Mouse (Mus musculus) skeletal muscle tissue, adult 2 months (tissue): ENCODE results near the gene Yipf2.
"Not testable (repeated sequence)": the region's sequence is repeated elsewhere in the genome, so short reads cannot be mapped to it uniquely, and the experiment has no call there.

Source experiments
- DNase-seq: peaks from one replicate; pipeline ENCODE4 v3.0.0-alpha.2; 2012; ENCODE audit warnings: low read depth, low spot score

Gene Yipf2

DNA sequence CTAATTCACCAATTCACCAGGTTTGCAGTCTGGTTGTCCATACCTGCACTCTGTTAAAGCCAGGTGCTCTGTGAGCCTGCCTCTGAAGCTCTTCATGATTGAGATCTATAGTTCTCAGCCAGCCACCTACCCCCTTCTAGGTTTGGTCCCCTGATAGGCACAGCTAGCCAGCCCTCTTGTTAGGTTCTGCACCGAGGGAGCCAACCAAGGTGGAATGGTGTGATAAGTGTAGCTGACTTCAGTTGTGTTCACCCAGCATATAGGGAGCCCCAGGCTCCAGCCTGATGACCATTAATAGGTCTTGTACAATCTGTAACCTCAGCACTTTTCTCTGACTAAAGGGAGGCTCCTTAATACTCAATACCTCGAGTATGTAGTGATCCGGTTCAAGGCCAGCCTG, 7.6 kb upstream of the Yipf2 start:
- DNase-seq = no peak

- DNase-seq = no peak
These were observed 5.6 kb upstream of the Yipf2 start for GRCm38 (mm10) chr9:21598198-21598597.

DNA sequence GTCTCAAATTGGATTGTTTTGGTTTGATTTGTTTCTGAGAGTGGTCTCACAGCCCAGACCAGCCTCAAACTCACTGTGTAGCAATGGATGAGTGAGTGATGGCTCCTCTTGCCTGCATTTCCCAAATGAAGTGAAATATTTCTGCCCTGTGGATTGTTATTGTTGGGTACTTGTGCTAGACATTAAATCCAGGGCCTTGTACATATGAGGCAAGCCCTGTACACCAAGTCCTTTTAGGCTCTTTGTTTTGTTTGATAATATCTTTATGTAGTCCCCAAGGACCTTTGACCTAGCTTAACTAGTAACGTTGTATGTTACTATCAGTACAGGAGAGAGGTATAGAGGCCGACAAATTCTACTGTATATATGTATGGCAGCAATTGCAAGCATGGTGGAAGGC, 2.2 kb upstream of the Yipf2 start:
- DNase-seq = no peak

DNA sequence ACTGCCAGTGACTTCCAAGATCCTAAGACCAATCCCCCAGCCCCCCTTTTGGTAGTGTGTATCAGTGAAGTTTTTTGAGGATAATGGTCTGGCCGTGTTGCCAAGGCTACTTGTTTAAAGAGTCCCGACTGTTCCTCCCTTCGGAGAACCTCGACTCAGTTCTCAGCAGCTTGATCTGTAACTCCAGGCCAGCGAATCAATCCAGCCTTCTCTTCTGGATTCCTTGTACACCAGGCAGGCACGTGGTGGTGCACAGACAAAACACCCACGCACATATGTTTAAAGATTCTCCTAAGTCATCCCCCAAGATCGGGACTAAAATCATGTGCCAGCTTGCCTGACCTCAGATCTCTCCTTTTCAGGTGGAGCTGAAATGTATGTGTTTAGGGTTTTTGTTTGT, 1.7 kb upstream of the Yipf2 start:
- not testable (repeated sequence) for DNase-seq

GRCm38 (mm10) chr9:21593122-21593721, 594 bp upstream of the Yipf2 start:
- DNase-seq = no peak

GRCm38 (mm10) chr9:21591831-21592702, 561 bp downstream of the Yipf2 start:
- DNase-seq = no peak

DNA sequence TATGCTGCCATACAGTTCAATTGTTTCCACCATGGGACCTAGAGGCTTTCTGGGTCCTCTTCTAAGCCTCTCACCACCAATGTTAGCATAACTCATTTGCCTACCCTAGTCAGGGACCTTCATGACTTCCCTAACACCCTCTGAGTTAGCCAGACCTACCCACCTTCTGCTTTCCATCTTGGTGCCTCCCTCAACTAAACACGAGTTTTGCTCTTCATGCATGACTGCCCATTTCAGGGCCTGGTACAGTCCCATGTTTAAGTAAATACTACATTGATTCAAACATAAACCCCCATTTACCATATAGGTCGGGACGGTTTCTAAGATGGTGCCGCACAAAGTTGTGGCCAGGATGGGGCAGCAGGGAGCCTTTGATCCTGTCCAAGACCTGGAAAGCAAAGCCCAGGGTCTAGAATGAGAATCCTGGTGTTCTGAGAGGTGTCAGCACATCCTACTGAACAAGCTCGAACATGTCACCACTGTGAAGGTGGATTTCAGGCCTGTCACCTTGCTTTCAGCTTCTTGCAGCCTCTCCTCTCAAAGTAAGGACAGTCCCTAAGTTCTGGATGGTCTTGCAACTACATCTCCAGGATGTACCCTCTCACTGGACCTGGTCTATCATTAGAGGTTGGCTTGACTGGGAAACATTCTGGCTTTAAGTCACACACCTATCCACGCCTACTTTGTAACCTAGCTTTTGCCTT, 1.3 kb downstream of the Yipf2 start:
- no peak for DNase-seq

GRCm38 (mm10) chr9:21589538-21589937, 3.1 kb downstream of the Yipf2 start:
- no peak for DNase-seq

DNA sequence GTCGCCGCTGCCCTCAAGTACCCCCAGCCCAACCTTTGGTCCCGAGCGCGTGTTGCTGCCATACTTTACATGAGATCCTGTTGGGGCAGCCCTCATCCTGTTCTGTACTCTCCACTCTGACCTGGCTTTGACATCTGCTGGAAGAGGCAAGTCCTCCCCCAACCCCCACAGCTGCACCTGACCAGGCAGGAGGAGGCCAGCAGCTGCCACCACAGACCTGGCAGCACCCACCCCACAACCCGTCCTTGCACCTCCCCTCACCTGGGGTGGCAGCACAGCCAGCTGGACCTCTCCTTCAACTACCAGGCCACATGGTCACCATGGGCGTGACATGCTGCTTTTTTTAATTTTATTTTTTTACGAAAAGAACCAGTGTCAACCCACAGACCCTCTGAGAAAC, 4.3 kb downstream of the Yipf2 start:
- DNase-seq = no peak

DNA sequence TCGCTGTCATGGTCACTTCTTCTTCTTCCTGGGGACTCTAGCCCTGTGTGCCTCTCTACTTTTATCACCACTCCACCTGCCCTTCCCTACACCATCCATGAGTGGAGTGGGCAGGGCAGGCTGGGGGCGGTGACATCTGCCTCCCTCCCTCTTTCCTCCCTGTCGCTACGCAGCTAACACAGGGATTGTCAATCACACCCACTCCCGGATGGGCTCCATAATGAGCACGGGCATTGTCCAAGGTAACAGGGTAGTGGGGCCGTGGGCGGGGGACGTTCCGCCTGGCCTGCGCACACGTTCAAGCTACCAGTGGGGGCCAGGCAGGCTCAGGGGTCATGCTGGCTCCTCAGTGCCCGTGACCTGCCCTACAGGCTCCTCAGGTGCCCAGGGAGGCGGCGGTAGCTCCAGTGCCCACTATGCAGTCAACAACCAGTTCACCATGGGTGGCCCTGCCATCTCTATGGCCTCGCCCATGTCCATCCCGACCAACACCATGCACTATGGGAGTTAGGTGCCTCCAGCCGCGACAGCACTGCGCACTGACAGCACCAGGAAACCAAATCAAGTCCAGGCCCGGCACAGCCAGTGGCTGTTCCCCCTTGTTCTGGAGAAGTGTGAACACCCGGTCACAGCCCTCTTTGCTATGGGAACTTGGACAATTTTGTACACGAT, 4.8 kb downstream of the Yipf2 start:
- DNase-seq = no peak

GRCm38 (mm10) chr9:21585401-21585800, 7.2 kb downstream of the Yipf2 start:
- no peak for DNase-seq

- no peak for DNase-seq
These were observed 14.4 kb downstream of the Yipf2 start for GRCm38 (mm10) chr9:21578226-21578625.

DNA sequence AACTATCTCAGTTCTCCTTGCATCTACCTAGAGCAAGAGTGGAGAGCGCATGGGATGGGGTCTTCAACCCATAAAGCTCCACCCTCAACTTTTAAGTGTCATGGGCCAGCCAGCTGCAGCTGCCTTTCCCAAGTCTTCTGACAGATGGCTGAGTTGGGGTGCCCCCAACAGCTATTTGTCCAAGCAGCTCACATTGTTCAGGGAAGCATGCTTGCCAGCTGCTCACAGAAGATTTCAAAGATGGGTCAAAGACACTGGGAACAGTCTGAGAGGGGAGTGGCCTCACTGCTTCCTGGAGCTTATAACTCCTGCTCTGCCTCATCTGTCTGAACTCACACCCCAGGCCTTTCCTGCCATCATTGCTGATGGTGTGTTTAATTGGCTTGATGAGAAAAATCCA, 16.3 kb downstream of the Yipf2 start:
- DNase-seq = no peak

GRCm38 (mm10) chr9:21575253-21575652, 17.4 kb downstream of the Yipf2 start:
- DNase-seq = no peak

DNA sequence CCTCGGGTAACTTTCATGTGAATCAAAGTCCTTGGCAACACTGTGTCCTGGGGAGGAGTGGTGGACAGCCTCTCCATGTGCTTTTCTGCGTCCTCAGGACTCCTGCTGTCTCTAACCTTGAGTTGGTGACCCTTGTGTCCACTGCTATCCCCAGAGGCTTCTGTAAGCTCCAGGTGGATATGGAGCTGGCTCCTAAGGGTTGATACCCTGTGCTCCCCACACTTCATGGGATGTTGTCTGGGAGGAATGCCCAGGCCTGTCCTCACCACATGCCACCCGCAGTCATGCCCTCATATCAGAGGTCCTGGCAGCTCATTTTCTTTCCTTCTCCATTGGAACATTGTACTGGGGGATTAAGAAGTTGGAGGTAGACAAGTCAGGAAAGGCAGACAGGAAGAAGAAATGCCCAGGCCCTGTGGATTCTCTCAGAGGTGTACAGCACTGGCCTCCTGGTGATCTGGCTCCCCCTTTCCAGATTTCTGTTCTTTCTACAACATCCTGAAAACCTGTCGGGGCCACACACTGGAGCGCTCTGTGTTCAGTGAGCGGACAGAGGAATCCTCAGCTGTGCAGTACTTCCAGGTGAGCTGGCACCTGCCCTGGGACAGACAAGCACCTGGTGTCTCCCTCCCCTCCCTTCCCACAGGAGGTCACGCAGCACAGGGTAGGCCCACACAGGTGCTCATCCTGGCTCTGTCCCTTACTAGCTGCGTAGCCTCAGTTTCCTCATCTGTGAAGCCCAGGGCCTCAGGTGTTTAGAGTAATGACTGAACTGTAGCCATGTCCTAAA, 18.4 kb downstream of the Yipf2 start:
- DNase-seq = no peak

DNA sequence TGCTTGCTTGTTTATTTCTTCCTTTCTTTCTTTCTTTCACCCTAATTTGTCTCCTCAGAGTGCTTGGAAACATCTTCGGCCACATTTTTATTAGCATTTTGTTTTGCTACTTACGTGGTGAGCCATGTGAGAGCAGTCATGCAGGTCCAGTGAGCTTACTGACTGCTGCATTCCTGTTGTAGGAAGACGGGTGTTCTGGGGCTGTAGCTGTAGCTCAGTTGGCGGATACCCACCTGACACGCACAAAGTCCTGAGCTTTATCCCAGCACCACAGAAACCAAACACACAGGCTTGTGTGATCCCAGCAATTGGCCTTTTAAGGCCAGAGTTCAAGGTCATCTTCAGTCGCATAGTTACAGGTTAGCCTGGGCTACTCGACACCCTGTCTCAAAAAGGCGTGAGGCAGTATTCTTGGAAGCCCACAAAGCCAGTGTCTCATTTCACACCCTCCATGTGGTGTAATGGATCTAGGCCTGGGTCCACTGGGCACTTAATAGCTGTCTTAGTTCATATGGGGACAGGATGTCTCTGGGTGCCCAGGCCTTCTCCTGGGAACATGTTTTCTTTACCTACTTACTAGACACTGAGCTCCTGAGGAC, 23.9 kb downstream of the Yipf2 start:
- peak; percentile 81 for DNase-seq

DNA sequence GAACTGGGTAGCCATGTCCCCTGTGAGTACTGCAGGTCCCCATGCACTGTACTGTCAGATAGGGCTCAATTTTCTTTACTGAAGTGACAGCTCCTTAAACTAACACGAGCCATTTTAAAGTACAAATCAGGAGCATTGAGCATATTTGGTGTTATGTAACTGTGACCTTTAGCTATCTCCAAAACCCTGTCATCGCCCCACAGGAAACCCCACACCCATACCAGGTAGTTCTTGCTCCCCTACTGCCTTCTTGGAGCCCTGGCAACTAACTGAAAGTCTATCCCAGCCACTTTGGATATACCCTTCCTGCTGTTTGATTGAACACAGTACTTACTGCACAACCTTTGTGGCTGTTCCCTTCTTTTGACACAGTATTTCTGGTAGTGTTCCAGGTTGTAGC, 25.6 kb downstream of the Yipf2 start:
- peak; percentile 80 for DNase-seq

DNA sequence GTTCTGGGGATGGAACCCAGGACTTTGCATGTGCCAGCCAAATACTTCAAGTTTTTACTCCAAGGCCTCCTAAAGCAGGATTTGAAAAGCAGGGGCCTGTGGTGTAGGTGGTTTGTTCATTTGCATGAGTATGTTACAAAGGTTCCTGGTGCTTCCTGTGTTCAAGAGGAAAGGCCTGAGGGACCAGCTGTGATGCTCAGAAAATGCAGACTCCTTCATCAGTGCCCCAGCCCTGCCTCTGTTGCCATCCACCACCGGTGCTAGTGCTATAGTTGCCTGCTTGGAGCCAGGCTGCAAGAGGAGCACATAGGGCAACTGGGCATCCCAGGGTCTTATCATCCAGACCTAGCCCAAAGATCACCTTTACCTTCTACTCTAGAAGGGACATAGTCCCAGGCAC, 26.1 kb downstream of the Yipf2 start:
- no peak for DNase-seq

DNA sequence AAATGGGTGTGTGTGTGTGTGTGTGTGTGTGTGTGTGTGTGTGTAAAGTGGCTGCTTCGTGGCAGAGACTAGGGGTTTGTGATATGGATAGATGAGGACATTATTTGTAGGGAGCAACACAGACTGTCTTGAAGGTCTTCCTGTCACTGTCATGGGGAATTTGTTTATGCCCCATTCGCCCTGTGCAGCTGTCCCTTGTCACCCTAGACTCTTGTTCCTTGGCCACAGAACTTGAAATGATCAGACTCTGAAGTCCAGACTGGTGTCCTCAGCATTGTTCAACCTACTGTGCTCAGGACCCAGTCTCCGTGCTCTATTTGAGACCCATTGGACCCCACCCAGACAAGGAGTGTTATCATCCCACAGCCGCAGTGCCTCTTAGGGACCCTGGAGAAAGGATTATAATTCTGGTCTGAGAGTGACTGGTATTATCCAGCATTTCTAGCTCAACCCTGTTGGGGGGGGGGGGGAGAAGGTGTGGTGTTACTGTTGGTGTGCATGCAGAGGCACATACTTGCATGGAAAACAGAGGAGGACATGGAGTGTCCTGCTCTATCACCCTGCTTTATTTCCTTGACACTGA, 27.5 kb downstream of the Yipf2 start:
- DNase-seq = peak; percentile 65

GRCm38 (mm10) chr9:21564420-21564819, 28.2 kb downstream of the Yipf2 start:
- DNase-seq = no peak

- DNase-seq = peak; percentile 81
These were observed 33.5 kb downstream of the Yipf2 start for GRCm38 (mm10) chr9:21559151-21559550.
